Mouse (Mus musculus): Measurements from ENCODE around the gene Nxph4. TPM values are rescaled to one million over a fixed set of nuclear protein-coding genes. Genes with fewer than 3 reads are reported as not detected.

Nxph4 gene
- polyA plus RNA-seq, 1 experiment from 2014 or later: 0.81 TPM

- H3K4me3 ChIP-seq (ENCODE audit: control insufficient read depth in 1 of 2, insufficient read depth in 1 of 2, low read depth in 1 of 2, low read length in 2 of 2): no peak overlapping the region
- ATAC-seq (ENCODE audit: insufficient number of reproducible peaks, insufficient read depth, low FRiP score, low read depth): no peak
- peaks cover 62% of the 10 kb centered on the region for H3K36me3 ChIP-seq (ENCODE audit: control insufficient read depth, insufficient read depth, low read length)
- H3K4me2 ChIP-seq (ENCODE audit: low read length): no peak overlapping the region
- peaks cover 14 to 16% of the 10 kb centered on the region in 2 experiments for H3K4me1 ChIP-seq (ENCODE audit: control insufficient read depth in 2 of 2, insufficient read depth in 2 of 2, low read length in 2 of 2)
- no peak overlapping the region for H3K9ac ChIP-seq (ENCODE audit: low read length)
- H3K27me3 ChIP-seq (ENCODE audit: control insufficient read depth, insufficient read depth, low read length): no peaks in the 10 kb centered on the region
- H3K27ac ChIP-seq (replicated peaks in 1 of 2; ENCODE audit: control insufficient read depth in 1 of 2, insufficient read depth in 1 of 2, low read depth in 2 of 2, low read length in 2 of 2): no peak overlapping the region
- H3K9me3 ChIP-seq (ENCODE audit: control insufficient read depth, low read length): no peaks in the 10 kb centered on the region
Measured at GRCm38 (mm10) chr10:127561145-127561544, 26.8 kb upstream of the Nxph4 start.

GRCm38 (mm10) chr10:127557397-127557796, 23.0 kb upstream of the Nxph4 start:
- Histone ChIP-seq H3K36me3 (ENCODE audit: control insufficient read depth, insufficient read depth, low read length) (peaks cover 90% of the 10 kb centered on the region), H3K9ac (ENCODE audit: low read length) (no peak overlapping the region), H3K27me3 (ENCODE audit: control insufficient read depth, insufficient read depth, low read length) (no peaks in the 10 kb centered on the region), H3K4me1 (ENCODE audit: control insufficient read depth in 2 of 2, insufficient read depth in 2 of 2, low read length in 2 of 2) (no peaks in the 10 kb centered on the region), H3K27ac (replicated peaks in 1 of 2; ENCODE audit: control insufficient read depth in 1 of 2, insufficient read depth in 1 of 2, low read depth in 2 of 2, low read length in 2 of 2) (no peak overlapping the region), H3K4me3 (ENCODE audit: control insufficient read depth in 1 of 2, insufficient read depth in 1 of 2, low read depth in 1 of 2, low read length in 2 of 2) (no peak overlapping the region), H3K9me3 (ENCODE audit: control insufficient read depth, low read length) (no peaks in the 10 kb centered on the region), H3K4me2 (ENCODE audit: low read length) (no peak overlapping the region)
- 90% methylated on average over 13 of the region's 13 CpGs for whole genome bisulfite sequencing
- no peak for ATAC-seq (ENCODE audit: insufficient number of reproducible peaks, insufficient read depth, low FRiP score, low read depth)

GRCm38 (mm10) chr10:127555703-127556102, 21.3 kb upstream of the Nxph4 start:
- Histone ChIP-seq H3K9ac (ENCODE audit: low read length) (no peak overlapping the region), H3K9me3 (ENCODE audit: control insufficient read depth, low read length) (no peaks in the 10 kb centered on the region), H3K4me3 (ENCODE audit: control insufficient read depth in 1 of 2, insufficient read depth in 1 of 2, low read depth in 1 of 2, low read length in 2 of 2) (no peak overlapping the region), H3K4me2 (ENCODE audit: low read length) (no peak overlapping the region), H3K4me1 (ENCODE audit: control insufficient read depth in 2 of 2, insufficient read depth in 2 of 2, low read length in 2 of 2) (no peaks in the 10 kb centered on the region), H3K36me3 (ENCODE audit: control insufficient read depth, insufficient read depth, low read length) (peaks cover 94% of the 10 kb centered on the region), H3K27me3 (ENCODE audit: control insufficient read depth, insufficient read depth, low read length) (no peaks in the 10 kb centered on the region), H3K27ac (replicated peaks in 1 of 2; ENCODE audit: control insufficient read depth in 1 of 2, insufficient read depth in 1 of 2, low read depth in 2 of 2, low read length in 2 of 2) (no peak overlapping the region)
- no peak for ATAC-seq (ENCODE audit: insufficient number of reproducible peaks, insufficient read depth, low FRiP score, low read depth)
- WGBS: 69% methylated on average over 18 of the region's 18 CpGs

GRCm38 (mm10) chr10:127549892-127550291, 15.5 kb upstream of the Nxph4 start:
- 87% methylated on average over 17 of the region's 17 CpGs for WGBS
- Histone ChIP-seq H3K36me3 (ENCODE audit: control insufficient read depth, insufficient read depth, low read length) (peaks cover 88% of the 10 kb centered on the region), H3K4me2 (ENCODE audit: low read length) (no peak overlapping the region), H3K27ac (replicated peaks in 1 of 2; ENCODE audit: control insufficient read depth in 1 of 2, insufficient read depth in 1 of 2, low read depth in 2 of 2, low read length in 2 of 2) (no peak overlapping the region), H3K4me1 (ENCODE audit: control insufficient read depth in 2 of 2, insufficient read depth in 2 of 2, low read length in 2 of 2) (no peaks in the 10 kb centered on the region), H3K9ac (ENCODE audit: low read length) (no peak overlapping the region), H3K9me3 (ENCODE audit: control insufficient read depth, low read length) (no peaks in the 10 kb centered on the region), H3K27me3 (ENCODE audit: control insufficient read depth, insufficient read depth, low read length) (no peaks in the 10 kb centered on the region), H3K4me3 (ENCODE audit: control insufficient read depth in 1 of 2, insufficient read depth in 1 of 2, low read depth in 1 of 2, low read length in 2 of 2) (no peak overlapping the region)
- no peak for ATAC-seq (ENCODE audit: insufficient number of reproducible peaks, insufficient read depth, low FRiP score, low read depth)

GRCm38 (mm10) chr10:127548236-127548635, 13.9 kb upstream of the Nxph4 start:
- H3K27me3 ChIP-seq (ENCODE audit: control insufficient read depth, insufficient read depth, low read length): no peaks in the 10 kb centered on the region
- no peak overlapping the region for H3K27ac ChIP-seq (replicated peaks in 1 of 2; ENCODE audit: control insufficient read depth in 1 of 2, insufficient read depth in 1 of 2, low read depth in 2 of 2, low read length in 2 of 2)
- no peak for ATAC-seq (ENCODE audit: insufficient number of reproducible peaks, insufficient read depth, low FRiP score, low read depth)
- no peak overlapping the region for H3K4me2 ChIP-seq (ENCODE audit: low read length)
- H3K9me3 ChIP-seq (ENCODE audit: control insufficient read depth, low read length): no peaks in the 10 kb centered on the region
- peaks cover 83% of the 10 kb centered on the region for H3K36me3 ChIP-seq (ENCODE audit: control insufficient read depth, insufficient read depth, low read length)
- no peak overlapping the region for H3K4me3 ChIP-seq (ENCODE audit: control insufficient read depth in 1 of 2, insufficient read depth in 1 of 2, low read depth in 1 of 2, low read length in 2 of 2)
- no peaks in the 10 kb centered on the region for H3K4me1 ChIP-seq (ENCODE audit: control insufficient read depth in 2 of 2, insufficient read depth in 2 of 2, low read length in 2 of 2)
- WGBS: 89% methylated on average over 15 of the region's 15 CpGs
- no peak overlapping the region for H3K9ac ChIP-seq (ENCODE audit: low read length)

GRCm38 (mm10) chr10:127546505-127546904, 12.1 kb upstream of the Nxph4 start:
- Histone ChIP-seq H3K4me2 (ENCODE audit: low read length) (no peak overlapping the region), H3K27ac (replicated peaks in 1 of 2; ENCODE audit: control insufficient read depth in 1 of 2, insufficient read depth in 1 of 2, low read depth in 2 of 2, low read length in 2 of 2) (no peak overlapping the region), H3K4me3 (ENCODE audit: control insufficient read depth in 1 of 2, insufficient read depth in 1 of 2, low read depth in 1 of 2, low read length in 2 of 2) (no peak overlapping the region), H3K27me3 (ENCODE audit: control insufficient read depth, insufficient read depth, low read length) (no peaks in the 10 kb centered on the region), H3K9me3 (ENCODE audit: control insufficient read depth, low read length) (no peaks in the 10 kb centered on the region), H3K9ac (ENCODE audit: low read length) (no peak overlapping the region), H3K36me3 (ENCODE audit: control insufficient read depth, insufficient read depth, low read length) (peaks cover 80% of the 10 kb centered on the region), H3K4me1 (ENCODE audit: control insufficient read depth in 2 of 2, insufficient read depth in 2 of 2, low read length in 2 of 2) (no peaks in the 10 kb centered on the region; a peak in 1 of 4 replicates)
- ATAC-seq (ENCODE audit: insufficient number of reproducible peaks, insufficient read depth, low FRiP score, low read depth): no peak
- 85% methylated on average over 7 of the region's 7 CpGs for WGBS

- Histone ChIP-seq H3K4me1 (ENCODE audit: control insufficient read depth in 2 of 2, insufficient read depth in 2 of 2, low read length in 2 of 2) (no peaks in the 10 kb centered on the region; a peak in 1 of 4 replicates), H3K27me3 (ENCODE audit: control insufficient read depth, insufficient read depth, low read length) (no peaks in the 10 kb centered on the region), H3K4me3 (ENCODE audit: control insufficient read depth in 1 of 2, insufficient read depth in 1 of 2, low read depth in 1 of 2, low read length in 2 of 2) (no peak overlapping the region), H3K9ac (ENCODE audit: low read length) (no peak overlapping the region), H3K27ac (replicated peaks in 1 of 2; ENCODE audit: control insufficient read depth in 1 of 2, insufficient read depth in 1 of 2, low read depth in 2 of 2, low read length in 2 of 2) (no peak overlapping the region), H3K9me3 (ENCODE audit: control insufficient read depth, low read length) (no peaks in the 10 kb centered on the region), H3K36me3 (ENCODE audit: control insufficient read depth, insufficient read depth, low read length) (peaks cover 76% of the 10 kb centered on the region), H3K4me2 (ENCODE audit: low read length) (no peak overlapping the region)
- 84% methylated on average over 20 of the region's 20 CpGs for WGBS
- no peak for ATAC-seq (ENCODE audit: insufficient number of reproducible peaks, insufficient read depth, low FRiP score, low read depth)
Measured at GRCm38 (mm10) chr10:127544375-127544774, 10.0 kb upstream of the Nxph4 start.

GRCm38 (mm10) chr10:127543916-127544315, 9.6 kb upstream of the Nxph4 start:
- no peaks in the 10 kb centered on the region for H3K9me3 ChIP-seq (ENCODE audit: control insufficient read depth, low read length)
- H3K4me2 ChIP-seq (ENCODE audit: low read length): no peak overlapping the region
- H3K36me3 ChIP-seq (ENCODE audit: control insufficient read depth, insufficient read depth, low read length): peaks cover 72% of the 10 kb centered on the region
- no peak overlapping the region for H3K27ac ChIP-seq (replicated peaks in 1 of 2; ENCODE audit: control insufficient read depth in 1 of 2, insufficient read depth in 1 of 2, low read depth in 2 of 2, low read length in 2 of 2)
- H3K4me1 ChIP-seq (ENCODE audit: control insufficient read depth in 2 of 2, insufficient read depth in 2 of 2, low read length in 2 of 2): no peaks in the 10 kb centered on the region; a peak in 1 of 4 replicates
- no peak overlapping the region for H3K9ac ChIP-seq (ENCODE audit: low read length)
- no peak for ATAC-seq (ENCODE audit: insufficient number of reproducible peaks, insufficient read depth, low FRiP score, low read depth)
- WGBS: 87% methylated on average over 3 of the region's 3 CpGs
- no peaks in the 10 kb centered on the region for H3K27me3 ChIP-seq (ENCODE audit: control insufficient read depth, insufficient read depth, low read length)
- no peak overlapping the region for H3K4me3 ChIP-seq (ENCODE audit: control insufficient read depth in 1 of 2, insufficient read depth in 1 of 2, low read depth in 1 of 2, low read length in 2 of 2)

Data from heart, embryonic 14.5 days (tissue).